Mouse (Mus musculus): ENCODE results near the gene Lgi4.

The Lgi4 gene

GRCm38 (mm10) chr7:31105061-31105768 lies 46.1 kb downstream of the Lgi4 start:
- peak in 1 of 2 experiments; percentile 42 for DNase-seq (ENCODE audit: low spot score in 2 of 2)

GRCm38 (mm10) chr7:31106166-31106565 lies 47.0 kb downstream of the Lgi4 start:
- DNase-seq (ENCODE audit: low spot score in 2 of 2) = no peak

- no peak for DNase-seq (ENCODE audit: low spot score in 2 of 2)
Observed at GRCm38 (mm10) chr7:31107781-31108180, 48.6 kb downstream of the Lgi4 start.

GRCm38 (mm10) chr7:31109091-31109490 lies 49.9 kb downstream of the Lgi4 start:
- peak in 1 of 2 experiments; percentile 36 for DNase-seq (ENCODE audit: low spot score in 2 of 2)

- DNase-seq (ENCODE audit: low spot score in 2 of 2) = no peak
Observed at GRCm38 (mm10) chr7:31109796-31110195, 50.7 kb downstream of the Lgi4 start.

GRCm38 (mm10) chr7:31110861-31111385 lies 51.8 kb downstream of the Lgi4 start:
- no peak for DNase-seq (ENCODE audit: low spot score in 2 of 2)

GRCm38 (mm10) chr7:31112036-31112435 lies 52.9 kb downstream of the Lgi4 start:
- DNase-seq (ENCODE audit: low spot score in 2 of 2) = no peak

GRCm38 (mm10) chr7:31113800-31114199 lies 54.7 kb downstream of the Lgi4 start:
- DNase-seq (ENCODE audit: low spot score in 2 of 2) = no peak

- no peak for DNase-seq (ENCODE audit: low spot score in 2 of 2)
Observed at GRCm38 (mm10) chr7:31114646-31115045, 55.5 kb downstream of the Lgi4 start.

GRCm38 (mm10) chr7:31115182-31115581 lies 56.0 kb downstream of the Lgi4 start, which contains the start of gene Hpn:
Gene Hpn, minus strand, starts transcription at chr7:31115290.
- no peak for DNase-seq (ENCODE audit: low spot score in 2 of 2)

- no peak for DNase-seq (ENCODE audit: low spot score in 2 of 2)
Observed at GRCm38 (mm10) chr7:31115587-31116043, 56.5 kb downstream of the Lgi4 start.

- DNase-seq (ENCODE audit: low spot score in 2 of 2) = no peak
Observed at GRCm38 (mm10) chr7:31116721-31117145, 57.6 kb downstream of the Lgi4 start.

GRCm38 (mm10) chr7:31117465-31117864 lies 58.3 kb downstream of the Lgi4 start:
- no peak for DNase-seq (ENCODE audit: low spot score in 2 of 2)

GRCm38 (mm10) chr7:31118486-31118885 lies 59.3 kb downstream of the Lgi4 start:
- DNase-seq (ENCODE audit: low spot score in 2 of 2) = no peak

GRCm38 (mm10) chr7:31119556-31119955 lies 60.4 kb downstream of the Lgi4 start:
- DNase-seq (ENCODE audit: low spot score in 2 of 2) = no peak
